Mouse (Mus musculus) cerebellum, adult 18-20 months (tissue): ENCODE results near the gene Sult1d1.
"Not testable (repeated sequence)": the region's sequence is repeated elsewhere in the genome, so short reads cannot be mapped to it uniquely, and the experiment has no call there.

Experiments used
- DNase-seq, 2 experiments: peaks; one replicate each; pipeline ENCODE4 v3.0.0; 2021

Gene Sult1d1

GRCm38 (mm10) chr5:87568845-87569244 lies at the start of gene Sult1d1:
Gene Sult1d1 (minus strand): TSS chr5:87569027.
- no peak for DNase-seq

GRCm38 (mm10) chr5:87615128-87615390 lies 46.2 kb upstream of the Sult1d1 start:
- DNase-seq, result no peak

GRCm38 (mm10) chr5:87614364-87615127 lies 45.7 kb upstream of the Sult1d1 start:
- no peak for DNase-seq

GRCm38 (mm10) chr5:87601018-87601417 lies 32.2 kb upstream of the Sult1d1 start:
- DNase-seq, result no peak

GRCm38 (mm10) chr5:87597891-87598290 lies 29.1 kb upstream of the Sult1d1 start:
- DNase-seq, result no peak

- no peak for DNase-seq
These were observed 22.7 kb upstream of the Sult1d1 start, which contains the start of gene Sult1e1 for GRCm38 (mm10) chr5:87591494-87591893. Gene Sult1e1 (minus strand): TSS chr5:87591594.

DNA sequence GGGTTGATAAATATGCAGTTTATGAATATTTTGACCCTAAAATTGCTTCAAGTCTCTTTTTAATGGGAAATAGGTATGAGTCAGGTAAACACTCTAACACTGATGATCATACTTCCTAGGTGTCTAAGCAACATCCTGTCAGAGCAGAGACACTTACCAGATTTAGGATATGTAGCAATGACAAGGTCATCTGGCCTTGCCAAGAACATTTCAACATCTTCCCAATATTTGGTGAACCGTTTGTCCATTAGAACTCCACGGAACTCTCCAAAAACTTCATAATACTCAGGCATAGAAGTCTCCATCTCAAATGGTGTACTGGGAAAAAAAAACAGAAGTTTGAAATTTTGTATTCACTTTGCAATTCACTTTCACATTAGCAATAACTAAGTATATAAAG lies 21.1 kb upstream of the Sult1d1 start:
- no peak for DNase-seq

DNA sequence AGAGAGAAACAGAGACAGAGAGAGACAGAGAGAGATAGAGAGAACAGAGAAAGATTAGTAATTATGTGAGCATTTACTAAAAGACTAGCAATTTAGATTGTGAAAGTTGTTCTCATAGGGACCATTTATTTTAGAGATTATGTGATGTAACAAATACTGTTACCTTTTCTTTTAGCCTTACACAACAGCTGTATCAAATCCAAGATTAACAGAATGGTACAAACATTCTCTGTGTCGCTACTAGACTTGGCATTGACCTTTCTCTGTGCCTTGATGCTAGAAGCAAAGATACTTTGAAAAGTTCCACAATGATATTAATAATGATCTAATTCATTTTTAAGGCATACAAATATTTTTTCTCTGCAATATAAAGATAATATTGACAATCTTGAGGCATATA lies 11.6 kb upstream of the Sult1d1 start:
- no peak for DNase-seq

- no peak for DNase-seq
These were observed 5.3 kb upstream of the Sult1d1 start for GRCm38 (mm10) chr5:87574174-87574573.

- DNase-seq, result no peak
These were observed 4.7 kb upstream of the Sult1d1 start for GRCm38 (mm10) chr5:87573490-87573889.

GRCm38 (mm10) chr5:87572781-87573180 lies 4.0 kb upstream of the Sult1d1 start:
- no peak for DNase-seq

- no peak for DNase-seq
These were observed 1.5 kb downstream of the Sult1d1 start for GRCm38 (mm10) chr5:87567306-87567705.

DNA sequence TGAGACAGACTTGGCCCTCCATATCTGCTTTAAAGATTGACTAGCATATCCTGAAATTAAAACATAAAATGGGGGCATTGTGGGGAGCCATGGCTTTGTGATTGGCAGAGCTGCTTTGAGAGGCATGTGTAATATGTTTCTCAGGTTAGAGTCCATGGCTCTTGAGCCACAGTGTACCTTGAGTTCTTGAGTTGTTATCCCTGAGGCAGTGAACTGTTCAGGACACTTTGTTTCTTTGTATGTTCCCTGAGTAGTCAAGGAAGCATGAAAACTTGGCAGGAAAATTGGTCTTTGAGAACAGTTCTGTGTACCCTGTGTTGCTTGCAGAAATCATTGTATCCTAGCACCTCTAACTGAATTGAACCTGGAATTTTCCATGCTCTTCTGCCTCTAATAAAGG lies 5.9 kb downstream of the Sult1d1 start:
- no peak for DNase-seq

- DNase-seq, result no peak
These were observed 6.3 kb downstream of the Sult1d1 start for GRCm38 (mm10) chr5:87562526-87562925.

GRCm38 (mm10) chr5:87560145-87560544 lies 8.7 kb downstream of the Sult1d1 start:
- DNase-seq, result no peak

GRCm38 (mm10) chr5:87550935-87551334 lies 17.9 kb downstream of the Sult1d1 start:
- DNase-seq, result no peak

GRCm38 (mm10) chr5:87538111-87538510 lies 30.7 kb downstream of the Sult1d1 start, which contains the start of gene Sult1b1:
Gene Sult1b1 (minus strand): TSS chr5:87538195.
- no peak for DNase-seq

DNA sequence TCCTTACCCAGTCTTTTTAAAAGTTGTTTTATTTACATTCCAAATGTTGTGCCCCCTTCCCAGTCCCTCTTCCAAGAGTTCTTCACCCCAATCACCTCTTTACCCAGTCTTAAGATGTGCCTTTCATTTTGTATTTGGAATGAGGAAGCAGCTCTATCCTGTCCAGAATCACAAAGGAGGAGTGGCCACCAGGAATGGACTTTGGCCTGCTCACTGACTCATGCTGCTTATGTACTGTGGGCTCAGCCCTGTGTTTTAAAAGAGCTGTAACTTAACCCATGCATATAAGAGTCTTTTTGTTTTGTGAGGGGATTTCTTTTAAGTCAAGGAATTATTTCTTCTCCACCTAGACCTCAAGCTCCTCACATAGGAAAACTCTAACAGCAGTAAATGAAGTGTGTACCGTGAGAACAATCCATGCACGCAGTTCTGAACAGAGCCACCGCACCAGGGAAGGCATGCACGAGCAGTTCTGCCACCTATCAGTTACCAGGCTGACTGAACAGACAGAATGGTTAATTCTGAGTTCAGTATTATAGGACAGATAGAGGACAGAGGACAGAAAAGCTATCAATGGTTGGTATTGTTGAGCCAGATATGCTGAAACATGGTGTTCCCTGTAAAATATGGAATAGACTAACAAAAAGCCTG lies 32.7 kb downstream of the Sult1d1 start:
- no peak for DNase-seq

DNA sequence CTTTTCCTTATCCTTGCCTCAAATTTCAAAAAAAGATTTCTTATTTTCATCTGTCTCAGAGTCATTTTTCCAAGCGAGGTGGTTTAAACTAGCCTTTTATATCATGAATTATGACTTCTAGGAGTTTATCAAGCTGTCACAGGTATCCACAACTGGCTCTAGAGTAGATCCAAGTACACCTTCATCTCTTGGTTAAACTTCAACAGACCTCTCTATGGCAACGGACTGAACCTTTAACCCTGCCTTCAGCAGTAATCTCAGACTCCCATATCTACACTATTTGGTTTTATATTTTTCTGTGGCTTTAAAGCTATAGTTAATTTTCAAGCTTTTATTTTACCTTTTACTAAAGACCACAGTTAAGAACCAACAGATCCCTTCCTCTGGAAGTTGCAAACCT lies 36.5 kb downstream of the Sult1d1 start:
- DNase-seq, result no peak

- DNase-seq, result not testable (repeated sequence)
These were observed 45.3 kb downstream of the Sult1d1 start for GRCm38 (mm10) chr5:87523561-87523960.

DNA sequence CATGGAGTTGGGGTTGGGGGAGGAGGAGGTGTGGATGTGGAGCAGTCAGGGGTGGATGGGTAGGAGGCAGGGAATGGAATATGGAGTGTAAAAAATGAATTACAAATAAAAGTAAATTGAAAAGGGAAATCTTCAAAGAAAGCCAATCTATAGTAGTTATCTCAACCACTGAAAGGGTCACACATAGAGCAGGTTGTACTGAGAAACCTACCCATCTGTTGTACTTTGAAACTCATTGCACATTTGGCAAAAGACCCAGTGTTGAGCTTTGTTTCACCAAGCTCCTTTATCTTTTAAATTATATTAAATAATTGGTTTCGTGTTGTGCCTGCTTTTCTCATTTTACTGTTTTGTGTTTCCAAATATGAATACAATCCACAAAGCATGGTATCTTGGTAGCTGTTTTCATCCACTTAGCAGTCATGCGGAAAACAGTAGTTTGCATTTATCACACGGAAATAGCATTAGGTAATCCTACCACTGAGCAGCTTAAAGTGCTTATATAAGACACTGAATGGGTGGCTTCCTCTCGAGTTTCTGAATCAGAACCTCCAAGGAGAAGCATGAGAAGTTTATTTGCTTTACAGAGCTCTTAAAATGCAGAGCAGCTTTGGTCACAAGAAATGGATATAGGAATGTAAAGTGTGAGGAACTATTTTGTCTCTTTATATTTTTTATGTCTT lies 62.9 kb downstream of the Sult1d1 start:
- DNase-seq, result no peak
